Mouse (Mus musculus) urinary bladder, postnatal 14 days (tissue): ENCODE data around the gene Cdh13.
A peak's percentile ranks its signal among the peaks of the same experiment; 100 is the strongest.

Source experiments
- DNase-seq: peaks from one replicate; pipeline ENCODE4 v3.0.0; 2021; ENCODE audit warnings: low spot score

The Cdh13 gene

DNA sequence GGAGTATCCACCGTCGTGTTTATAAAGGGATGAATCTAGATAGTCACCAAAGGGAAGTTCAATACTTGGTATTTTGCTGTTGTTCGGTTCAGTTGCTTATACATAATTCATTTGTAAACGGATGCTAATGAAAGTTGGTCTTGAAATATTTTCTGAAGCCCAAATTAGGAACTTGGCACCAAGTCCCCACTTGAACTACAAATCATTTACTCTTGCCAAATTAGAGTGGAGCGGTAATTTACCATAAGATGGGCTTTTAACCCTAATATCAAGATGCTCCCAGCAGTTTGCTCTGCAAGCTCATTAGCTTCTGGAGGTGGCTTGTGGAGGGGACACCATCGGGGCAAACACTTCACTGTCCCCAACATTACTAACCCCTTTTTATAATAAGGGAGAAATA lies 164.5 kb downstream of the Cdh13 start:
- DNase-seq, result no peak

DNA sequence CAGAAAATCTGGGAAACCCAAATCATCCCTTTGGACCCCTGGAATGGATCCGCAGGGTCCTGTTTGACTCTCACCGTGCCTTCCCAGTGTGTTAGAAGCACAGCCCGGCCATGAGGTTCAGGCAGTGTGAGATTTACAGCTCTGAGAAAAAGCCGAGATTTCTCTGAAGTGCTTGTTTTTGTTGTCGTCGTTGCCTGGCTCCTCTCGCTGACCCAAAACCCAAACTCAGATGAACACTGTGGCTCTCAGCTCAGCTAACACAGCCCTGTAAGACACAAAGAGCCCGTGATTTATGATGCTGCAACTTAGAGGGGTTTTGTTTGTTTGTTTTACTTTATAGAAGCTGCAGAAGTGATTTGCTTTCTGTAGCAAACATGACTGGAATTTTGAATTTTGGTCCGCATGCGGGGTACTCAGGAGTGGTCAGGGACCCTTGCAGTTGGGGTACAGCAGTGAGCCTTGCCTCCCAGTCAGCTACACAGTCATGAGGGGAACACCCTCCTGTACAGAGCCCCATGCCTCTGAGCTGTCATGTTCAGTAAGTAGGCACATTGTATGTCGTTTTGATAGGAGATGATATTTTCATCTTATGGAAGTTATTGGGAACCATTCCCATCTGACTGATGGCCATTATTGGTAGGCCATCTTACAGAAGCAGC lies 169.0 kb downstream of the Cdh13 start:
- DNase-seq, result no peak

DNA sequence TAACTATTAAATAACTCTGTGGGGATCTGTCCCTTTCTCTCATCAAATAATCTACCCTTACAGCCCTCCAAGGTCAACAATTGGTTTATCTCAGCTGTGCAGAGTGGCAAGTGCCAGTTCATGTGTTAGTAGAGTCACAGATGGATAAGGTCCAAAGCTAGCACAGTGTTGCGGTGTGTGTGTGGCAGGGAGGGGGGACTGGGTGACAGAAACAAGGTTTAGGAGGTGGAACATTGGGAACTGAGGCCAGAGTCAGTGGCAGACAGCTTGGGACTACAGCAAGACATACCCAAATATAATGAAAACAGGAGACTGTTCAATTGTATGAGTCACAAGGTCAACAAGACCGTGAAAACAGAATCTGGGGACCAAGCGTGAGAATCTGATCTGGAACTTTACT lies 171.7 kb downstream of the Cdh13 start:
- DNase-seq, result no peak

DNA sequence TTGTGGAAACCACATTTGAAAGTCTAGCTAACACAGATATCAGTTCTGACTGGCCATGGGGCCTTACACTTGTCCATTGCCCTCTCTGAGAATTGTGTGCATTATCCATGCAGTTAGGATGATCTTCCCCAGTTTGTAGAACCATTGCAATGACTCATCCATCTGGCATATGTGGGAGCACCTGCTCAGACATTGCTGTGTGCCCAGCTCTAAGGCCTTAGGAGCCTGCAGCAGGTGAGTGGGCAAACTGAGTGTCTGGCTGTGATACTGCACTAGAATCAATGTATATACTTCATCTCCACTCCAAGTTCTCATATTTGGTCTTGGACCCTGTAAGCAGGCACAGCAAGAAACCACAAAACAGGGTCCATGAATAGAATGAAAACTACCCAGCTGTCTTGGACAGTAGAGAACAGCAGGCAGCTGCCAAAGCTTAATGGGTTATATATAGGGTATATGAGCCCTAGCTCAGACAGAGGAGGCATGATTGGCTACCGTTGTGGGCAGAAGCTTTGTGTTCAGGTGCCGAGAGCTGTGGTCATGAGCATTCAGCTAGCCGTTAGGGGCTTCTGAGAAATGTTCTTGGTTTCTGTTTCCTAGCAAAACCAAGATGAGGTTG lies 181.9 kb downstream of the Cdh13 start:
- DNase-seq, result no peak

DNA sequence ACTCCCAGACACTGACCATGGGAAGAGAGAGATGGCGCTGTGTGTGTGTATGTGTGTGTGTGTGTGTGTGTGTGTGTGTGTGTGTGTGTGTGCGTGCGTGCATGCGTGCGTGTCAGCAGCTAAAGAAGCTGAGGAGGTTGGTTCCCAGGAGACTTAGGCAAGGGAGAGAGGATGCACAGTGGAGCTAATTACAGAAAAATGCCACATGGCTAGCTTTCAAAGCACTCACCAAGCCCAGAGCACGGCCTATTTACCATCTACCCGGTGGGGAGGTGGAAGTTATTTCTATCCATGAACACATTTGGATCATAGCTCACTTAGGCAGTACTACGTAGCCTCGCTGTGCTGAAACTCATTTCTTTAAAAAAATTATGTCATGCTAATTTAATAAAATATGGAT lies 194.1 kb downstream of the Cdh13 start:
- no peak for DNase-seq

DNA sequence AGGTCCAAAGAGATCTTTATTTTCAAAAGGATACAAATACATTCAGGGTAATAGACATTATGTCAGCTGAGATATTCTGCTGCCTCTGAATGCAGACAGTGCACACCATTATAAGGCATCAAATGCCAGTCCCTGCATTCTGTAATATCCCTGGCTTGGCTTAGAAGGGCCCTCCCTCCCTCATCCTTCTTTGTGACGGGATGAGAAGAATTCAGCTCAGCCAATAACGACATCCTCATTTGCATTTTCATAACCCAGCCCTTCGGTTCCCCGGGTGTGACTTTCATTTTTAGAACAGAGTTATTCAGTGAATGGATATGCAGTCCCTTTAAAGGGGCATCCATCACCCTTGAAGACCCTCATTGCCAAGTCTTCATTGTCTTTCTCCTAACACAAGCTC lies 205.2 kb downstream of the Cdh13 start:
- no peak for DNase-seq

DNA sequence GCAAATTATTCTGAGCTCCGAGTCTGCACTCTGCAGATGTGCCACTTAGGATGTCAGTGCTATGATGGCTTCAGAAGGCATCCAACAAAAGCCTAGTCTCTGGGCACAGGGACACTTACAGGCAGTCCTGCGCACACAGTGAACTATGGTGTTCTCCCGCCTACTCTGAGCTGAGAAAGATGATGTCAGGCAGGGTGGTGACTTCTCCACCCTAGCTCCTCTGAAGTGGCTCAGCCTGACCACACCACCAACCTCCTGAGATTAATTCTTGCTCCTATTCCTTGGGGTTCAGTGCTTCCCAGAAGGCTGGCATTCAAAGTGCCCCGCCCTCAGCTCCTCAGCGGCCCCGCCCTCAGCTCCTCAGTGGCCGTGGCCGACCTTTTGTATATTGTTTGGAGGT lies 219.0 kb downstream of the Cdh13 start:
- no peak for DNase-seq

DNA sequence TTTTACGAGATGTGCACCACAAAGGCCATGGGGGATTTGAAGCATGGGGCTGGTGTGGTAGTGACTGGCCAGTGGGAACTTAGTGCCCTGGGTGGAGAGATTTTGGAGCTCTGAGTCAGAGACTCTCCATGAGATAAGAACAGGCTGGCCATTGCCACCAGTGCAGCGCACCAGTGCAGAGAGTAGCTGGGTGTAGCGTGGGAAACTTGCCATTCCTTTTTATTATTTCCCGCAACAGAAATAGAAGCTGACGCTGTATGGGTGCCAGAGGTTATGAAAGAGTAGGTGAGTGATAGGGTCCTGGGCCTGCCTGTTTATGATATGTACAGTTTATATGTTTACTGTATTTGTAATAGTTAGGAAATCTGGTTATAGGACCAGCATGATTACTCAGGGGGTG lies 225.9 kb downstream of the Cdh13 start:
- no peak for DNase-seq

DNA sequence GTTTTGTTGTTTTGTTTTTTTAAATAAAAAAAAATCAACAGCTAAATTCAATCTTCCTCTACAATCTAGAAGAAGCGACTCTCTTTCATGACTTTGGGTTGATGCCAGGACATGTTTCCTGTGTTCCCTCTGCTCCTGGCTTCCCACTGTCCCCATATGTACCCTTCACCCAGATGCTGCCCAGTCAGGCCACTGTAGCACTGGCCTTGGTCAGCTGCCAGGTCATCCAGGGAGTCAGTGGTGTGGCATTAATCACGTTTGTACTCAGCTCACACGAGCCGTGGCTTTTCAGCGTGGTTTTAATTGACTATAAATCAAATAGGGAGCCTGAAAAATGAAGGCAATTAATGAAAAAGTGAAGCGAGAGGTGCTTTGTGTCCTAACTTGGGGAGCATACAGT lies 229.7 kb downstream of the Cdh13 start:
- DNase-seq, result no peak

DNA sequence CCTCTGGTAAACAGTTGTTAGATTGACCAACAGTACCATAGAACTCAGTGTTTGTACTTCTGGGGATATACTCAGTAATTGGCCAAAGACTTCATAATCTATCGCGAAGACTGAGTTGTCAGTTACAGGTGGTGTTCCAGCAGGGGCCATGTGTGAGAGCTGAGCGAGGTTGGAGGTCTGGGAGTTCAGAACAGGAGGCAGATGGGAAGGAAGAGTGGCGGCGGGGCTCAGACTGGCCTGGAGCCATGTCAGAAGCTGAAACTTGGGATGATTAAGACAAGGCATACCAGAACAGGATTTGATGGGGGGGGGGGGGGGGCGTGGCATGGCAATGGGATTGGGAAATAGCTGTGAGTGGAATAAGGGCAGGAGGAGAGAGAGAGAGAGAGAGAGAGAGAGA lies 232.1 kb downstream of the Cdh13 start:
- DNase-seq, result no peak

DNA sequence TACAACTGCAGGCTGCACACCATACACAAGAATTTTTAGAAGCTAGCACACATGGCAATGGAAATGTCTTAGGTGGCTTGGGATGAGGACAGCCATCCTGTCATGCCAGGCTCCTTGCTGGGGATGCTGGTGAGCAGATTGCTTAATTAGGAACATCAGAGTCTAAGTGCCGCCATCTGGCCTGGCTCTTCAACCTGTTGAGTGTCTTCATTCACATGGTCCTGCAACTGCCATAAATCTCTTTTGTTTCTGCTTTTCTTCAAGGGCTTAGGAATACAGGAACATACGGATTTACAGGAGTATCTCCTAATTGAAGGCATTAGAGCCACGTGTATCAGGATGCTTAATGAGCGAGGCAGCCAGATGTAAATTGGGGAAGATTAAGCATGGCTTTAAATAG lies 233.5 kb downstream of the Cdh13 start:
- DNase-seq, result no peak

DNA sequence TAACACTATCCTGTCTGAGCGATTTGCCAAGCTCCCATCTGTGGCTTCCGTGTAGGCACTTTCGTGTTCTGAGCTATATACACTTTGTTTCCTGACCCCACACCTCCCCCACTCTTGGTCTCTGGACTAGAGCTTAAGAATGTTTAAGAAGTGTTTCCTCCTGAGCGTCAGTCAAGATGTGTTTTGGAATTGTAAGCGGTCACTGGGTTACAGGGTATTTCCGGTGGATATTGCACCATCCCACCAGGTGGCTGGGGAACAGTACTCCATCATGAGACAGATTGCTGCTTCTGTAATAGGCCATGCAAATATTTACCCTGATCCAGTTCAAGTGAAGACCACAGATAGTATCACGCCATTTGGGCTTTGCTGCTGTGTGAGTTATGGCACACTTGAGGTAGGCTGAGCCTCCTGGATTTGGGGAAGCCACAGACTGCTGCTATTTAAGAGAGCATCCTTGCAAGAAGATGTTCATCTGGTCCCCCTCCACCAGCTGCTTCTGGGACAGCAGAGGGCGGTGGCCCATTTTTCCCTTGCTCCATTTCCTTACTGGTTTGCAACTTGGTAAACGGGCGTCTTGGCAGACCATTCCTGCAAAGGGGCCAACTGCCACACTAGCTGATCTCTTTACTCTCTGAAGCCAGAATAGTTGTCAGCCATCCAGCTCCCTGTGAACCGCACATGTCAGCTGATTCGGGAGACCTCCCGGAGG lies 234.7 kb downstream of the Cdh13 start:
- DNase-seq, result peak; percentile 11

DNA sequence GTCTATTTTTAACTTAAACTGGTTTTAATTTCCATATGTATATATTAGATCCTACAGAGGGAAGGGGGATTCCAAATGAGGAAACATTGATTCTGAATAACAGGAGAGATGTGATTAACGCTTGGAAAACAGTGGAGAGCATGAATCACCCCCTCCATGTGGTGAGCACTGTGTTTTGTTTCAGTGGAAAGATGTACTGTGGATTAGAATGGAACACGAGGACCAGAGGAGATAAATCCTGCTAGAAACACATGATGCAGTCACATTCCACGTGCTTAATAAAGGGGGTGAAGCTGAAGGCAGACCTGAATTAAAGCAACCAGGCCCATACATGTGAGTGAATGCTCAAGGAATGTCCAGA lies 235.2 kb downstream of the Cdh13 start:
- DNase-seq, result no peak

DNA sequence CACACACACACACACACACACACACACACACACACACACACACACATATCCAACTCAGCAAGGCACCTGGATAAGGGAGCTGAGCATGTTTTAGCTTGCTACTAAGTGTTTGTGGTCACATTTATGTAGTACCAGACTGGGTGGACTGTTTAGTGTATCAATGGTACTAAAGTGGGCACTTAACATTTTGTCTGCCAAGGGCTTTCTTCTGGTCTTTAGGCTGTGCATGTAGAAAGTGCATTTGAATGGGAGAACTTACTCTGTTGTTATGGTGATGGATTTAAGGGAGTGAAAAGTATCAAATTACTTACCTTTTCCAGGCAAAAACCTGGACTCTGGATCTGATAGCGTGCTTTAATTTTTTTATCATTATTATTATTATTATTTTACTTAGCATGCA lies 240.4 kb downstream of the Cdh13 start:
- no peak for DNase-seq

DNA sequence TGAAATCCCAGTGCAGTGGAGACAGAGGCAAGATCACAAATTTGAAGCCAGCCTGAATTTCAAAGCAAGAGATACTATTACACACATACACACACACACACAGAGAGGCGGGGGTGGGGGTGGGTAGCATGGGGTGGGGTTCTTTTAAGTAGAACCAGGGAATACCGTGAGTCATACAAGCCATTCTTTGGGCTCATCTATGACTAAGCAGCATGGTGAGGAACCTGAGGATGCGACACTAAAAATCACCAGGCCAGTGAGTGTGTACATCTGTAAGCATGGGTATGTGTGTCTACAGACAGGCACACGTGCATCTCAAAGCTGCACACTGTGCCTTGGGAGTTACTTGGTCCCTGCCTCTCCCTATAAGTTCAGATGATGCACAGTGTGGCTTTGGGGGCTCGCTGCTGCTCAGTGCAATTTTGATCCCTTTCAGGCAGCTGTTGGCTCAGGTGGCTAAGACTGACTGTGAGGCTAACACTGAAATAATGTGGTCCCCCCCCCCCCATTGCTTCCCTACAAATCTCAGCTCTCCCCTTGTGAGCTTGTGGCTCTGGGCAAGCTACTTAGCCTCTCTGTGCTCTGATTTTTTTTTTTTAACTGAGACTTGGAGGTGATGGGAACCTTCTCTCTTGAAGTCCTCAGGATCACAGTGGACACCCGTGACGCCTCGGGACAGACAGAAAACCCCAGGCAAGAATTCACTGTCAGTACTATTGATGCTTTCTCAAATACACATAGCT lies 255.5 kb downstream of the Cdh13 start:
- DNase-seq, result no peak

DNA sequence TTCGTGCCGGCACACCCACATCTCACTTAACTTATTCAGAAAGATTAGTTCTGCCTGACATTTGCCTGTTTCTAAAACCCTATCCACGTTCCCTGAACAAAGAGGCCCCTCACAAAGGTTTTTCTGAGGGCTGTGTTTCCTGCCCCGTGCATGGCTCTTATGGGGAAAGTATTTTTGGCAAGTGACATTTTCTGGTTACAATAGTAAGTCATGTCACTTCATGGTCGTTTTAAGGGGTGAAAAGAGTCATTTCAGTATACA lies 256.0 kb downstream of the Cdh13 start:
- DNase-seq, result no peak

DNA sequence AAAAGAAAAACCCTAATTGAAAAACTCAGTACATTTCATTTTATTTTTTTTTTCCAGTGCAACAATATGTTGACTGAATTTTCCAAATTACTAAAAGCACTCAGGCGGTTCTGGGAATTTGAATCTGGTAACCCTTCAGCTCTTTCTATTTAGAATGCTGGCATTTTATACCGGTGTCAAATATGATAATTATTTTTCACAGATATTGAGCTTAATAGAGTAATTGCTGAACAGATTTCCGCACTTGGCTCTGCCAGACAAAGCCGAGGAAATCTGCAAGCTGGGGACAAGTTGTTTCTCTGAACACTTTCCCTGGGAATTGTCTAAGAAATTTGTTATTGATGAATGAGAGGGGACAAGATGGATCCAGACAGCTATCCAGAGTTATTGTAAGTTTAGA lies 256.4 kb downstream of the Cdh13 start:
- DNase-seq, result no peak

DNA sequence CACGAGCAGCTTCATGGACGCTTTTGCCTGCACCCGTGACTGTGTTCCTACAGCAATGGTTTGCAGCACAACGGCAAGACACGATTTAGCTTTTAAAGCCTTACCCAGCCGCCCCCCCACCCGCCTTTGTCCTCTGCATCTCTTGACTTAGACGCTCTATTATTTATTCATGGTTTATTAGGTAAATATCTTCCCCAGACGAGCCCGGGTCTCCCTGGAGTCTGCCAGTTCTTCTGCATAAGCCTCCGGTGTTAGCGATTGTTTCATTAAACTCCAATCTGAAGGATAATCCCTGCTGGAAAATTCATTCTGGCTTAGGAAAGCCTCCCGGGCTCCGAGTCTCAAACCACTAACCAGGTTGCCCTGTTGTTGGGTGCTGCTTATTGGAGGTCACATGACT lies 268.9 kb downstream of the Cdh13 start:
- DNase-seq, result no peak

DNA sequence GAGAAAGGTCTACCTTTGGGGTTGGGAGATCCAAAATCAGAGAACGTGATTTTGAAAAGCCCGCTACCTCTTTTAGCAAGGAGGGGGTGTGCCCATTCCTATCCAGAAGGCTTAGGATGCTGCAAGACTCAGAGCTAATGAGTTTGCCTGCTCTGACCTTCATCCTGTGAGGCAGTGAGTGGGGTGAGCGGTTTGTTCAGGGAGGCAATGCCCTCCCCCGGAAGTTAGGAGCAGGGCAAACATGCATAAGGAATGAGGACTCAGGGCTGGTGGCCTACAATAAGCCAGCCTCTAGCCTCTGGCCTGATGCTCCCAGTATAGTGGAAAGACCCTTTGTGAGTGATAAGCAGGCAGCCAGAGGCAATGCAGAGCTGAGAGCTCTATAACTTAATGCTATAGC lies 269.3 kb downstream of the Cdh13 start:
- DNase-seq, result no peak

DNA sequence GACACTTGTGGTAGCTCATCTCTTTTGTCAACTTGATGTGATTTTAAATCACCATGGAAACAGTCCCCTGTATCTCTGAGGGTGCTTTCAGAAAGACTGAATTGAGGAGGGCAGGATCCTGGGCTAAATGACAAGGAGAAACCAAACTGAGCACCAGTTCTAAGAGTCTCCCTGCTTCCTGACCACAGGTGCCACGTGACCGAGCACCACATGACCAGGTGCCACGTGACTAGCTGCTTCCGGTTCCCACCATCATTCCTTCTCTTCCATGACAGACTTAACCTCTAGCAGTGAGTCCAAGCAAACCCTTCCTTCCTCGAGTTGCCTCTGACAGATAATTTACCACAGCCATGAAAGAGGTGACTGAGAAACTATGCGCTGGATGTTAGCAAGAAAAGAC lies 280.5 kb downstream of the Cdh13 start:
- DNase-seq, result no peak

DNA sequence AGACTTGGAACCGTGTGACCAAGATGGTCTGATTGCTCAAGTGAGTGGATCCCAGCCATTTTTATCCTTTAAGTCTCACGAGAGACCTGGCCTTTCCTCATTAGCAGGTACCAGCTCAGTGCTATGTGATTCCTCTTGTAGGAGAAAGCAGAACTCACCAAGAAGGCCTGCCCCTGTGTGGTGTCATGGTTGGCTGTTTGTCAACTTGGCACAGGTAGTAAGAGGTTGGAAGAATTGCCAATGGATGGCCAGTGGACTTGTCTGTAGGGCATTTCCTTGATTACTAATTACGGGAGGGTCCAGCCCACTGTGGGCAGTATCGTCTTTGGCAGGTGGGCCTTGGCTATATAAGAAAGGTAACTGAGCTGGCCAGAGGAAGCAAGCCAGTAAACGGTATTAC lies 281.7 kb downstream of the Cdh13 start:
- no peak for DNase-seq

DNA sequence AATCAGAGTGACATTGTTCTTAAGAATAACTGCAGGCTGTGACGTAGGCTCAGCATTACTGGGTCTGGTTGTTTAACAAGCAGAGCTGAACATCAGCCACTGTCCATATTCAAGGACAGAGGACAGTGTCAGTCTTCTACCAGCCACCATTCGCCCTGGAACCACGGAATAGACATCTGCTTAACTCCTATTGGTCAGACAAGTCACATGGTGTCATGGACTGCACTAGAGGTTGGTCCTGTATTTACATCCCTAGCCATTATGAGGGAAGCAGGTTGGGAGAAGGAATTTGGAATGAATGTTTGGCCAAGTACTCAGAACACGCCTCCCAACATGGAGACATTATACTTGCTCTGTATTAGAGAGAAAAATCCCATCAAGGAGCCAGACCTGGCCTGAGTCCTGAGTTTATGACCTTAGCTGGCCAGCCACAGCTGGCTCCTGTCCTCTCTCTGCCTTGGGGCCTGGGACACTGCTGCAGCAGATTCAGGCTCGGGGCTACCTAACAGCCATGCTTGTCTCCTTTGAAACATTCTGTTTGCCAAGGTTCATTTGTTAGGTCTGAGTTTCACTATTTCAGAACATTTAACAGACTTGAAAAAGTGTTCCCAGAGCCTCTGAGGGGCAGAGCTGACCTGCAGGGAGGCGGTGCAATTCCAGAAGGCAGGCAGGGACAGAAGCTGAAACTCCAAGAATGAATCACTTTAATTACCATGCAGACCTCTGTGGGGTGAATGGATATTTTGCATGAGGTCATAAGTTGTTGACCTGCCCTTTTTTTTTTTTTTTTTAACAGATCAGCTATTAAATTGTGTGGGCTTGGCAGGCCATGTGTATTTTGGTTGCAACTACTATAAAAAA lies 282.6 kb downstream of the Cdh13 start:
- DNase-seq, result peak; percentile 17
